Mouse (Mus musculus) limb, embryonic 11.5 days (tissue): Measurements from ENCODE around the gene Cdkn1c. TPM values are rescaled to one million over a fixed set of nuclear protein-coding genes. Genes with fewer than 3 reads are reported as not detected.

Experiments
- ATAC-seq: fragments of 200-750 bp; cut with Nextera tagmentation; 2 replicates; pipeline ENCODE4 v1.8.0; 2017; ENCODE audit warnings: low read depth; ENCODE audit not compliant: insufficient number of reproducible peaks, low FRiP score, low TSS enrichment
- DNase-seq: peaks from one replicate; pipeline ENCODE4 v3.0.0-alpha.2; 2015; ENCODE audit warnings: low spot score
- H3K27ac ChIP-seq: fragments of 300-500 bp; sonication (generic); replicated peaks from 2 replicates; pipeline ENCODE4 v1.5.1; 2014; ENCODE audit warnings: low read depth, mild to moderate bottlenecking, low read length
- H3K27me3 ChIP-seq: fragments of 300-500 bp; sonication (generic); 2 replicates; pipeline ENCODE4 v1.6.1; 2014; ENCODE audit warnings: mild to moderate bottlenecking, low read length, mixed read lengths; ENCODE audit not compliant: control insufficient read depth, insufficient read depth
- H3K36me3 ChIP-seq: fragments of 300-500 bp; sonication (generic); 2 replicates; pipeline ENCODE4 v1.6.1; 2014; ENCODE audit warnings: mild to moderate bottlenecking, low read length, moderate library complexity, mixed read lengths; ENCODE audit not compliant: control insufficient read depth, insufficient read depth
- H3K4me1 ChIP-seq: fragments of 300-500 bp; sonication (generic); 2 replicates; pipeline ENCODE4 v1.6.1; 2014; ENCODE audit warnings: low read length, mixed read lengths; ENCODE audit not compliant: control insufficient read depth, insufficient read depth
- H3K4me2 ChIP-seq: fragments of 300-500 bp; sonication (generic); 2 replicates; pipeline ENCODE4 v1.6.1; 2014; ENCODE audit warnings: low read depth, mild to moderate bottlenecking, moderate library complexity; ENCODE audit not compliant: severe bottlenecking
- H3K4me3 ChIP-seq: fragments of 300-500 bp; sonication (generic); 2 replicates; pipeline ENCODE4 v1.5.1; 2014; ENCODE audit warnings: low read depth, low read length
- H3K9ac ChIP-seq: fragments of 300-500 bp; sonication (generic); 2 replicates; pipeline ENCODE4 v1.6.1; 2014; ENCODE audit warnings: mild to moderate bottlenecking, low read length
- H3K9me3 ChIP-seq: fragments of 300-500 bp; sonication (generic); 2 replicates; pipeline ENCODE4 v1.6.1; 2016; ENCODE audit warnings: low read length; ENCODE audit not compliant: control insufficient read depth
- WGBS: fragments of 180-500 bp; shearing (Covaris S2); extraction: QIAGEN DNeasy Blood & Tissue Kit; methylation state at CpG from one replicate; pipeline ENCODE4 v1.1.7; 2014; 5-methylcytosine and 5-hydroxymethylcytosine counted together
- polyA plus RNA-seq: library from polyadenylated mRNA; unstranded; fragments of >200 nt; fragmentation: Nextera tagmentation; extraction: Ambion mirVana; gene quantifications from 2 replicates; pipeline ENCODE4 v1.2.1, GENCODE M21; 2014

The Cdkn1c gene
- polyA plus RNA-seq, 1 experiment from 2014 or later, result 1,081 TPM

DNA sequence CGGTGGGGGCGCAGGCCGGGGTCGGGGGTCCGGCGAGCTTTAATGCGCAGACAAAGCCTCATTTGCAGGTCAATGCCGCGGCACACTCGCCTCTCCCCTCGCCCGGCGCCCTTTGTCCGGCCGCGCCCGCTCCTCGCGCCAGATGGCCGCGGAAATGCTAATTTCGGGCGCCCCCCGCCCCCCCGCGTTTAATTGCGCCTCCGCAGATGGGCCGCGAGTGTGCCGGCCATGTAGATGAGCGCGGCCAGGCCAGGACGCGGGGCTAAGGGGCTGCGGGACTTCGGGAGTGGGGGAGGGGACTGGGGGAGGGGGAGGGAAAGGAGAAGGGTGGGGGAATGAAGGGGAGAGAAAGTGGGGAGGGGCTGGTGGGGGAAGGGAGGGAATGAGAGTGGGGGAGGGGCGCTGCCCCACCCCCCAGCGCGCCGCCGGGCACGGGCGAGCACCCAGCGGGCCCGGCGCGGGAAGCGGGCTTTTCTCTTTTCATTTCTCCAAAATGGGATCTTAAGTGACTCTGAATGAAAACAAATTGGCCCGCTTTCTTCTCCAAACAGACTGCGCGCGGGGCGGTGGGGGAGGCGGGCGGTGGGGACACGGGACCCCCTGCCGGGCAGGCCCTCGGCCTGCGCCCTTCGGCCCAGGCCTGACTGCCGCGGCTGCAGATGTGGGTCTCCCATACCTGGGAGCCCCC is 22.8 kb downstream of the Cdkn1c start:
- ATAC-seq (0 out of 2 replicates have a peak, but pooled peaks have one; percentile 14), DNase-seq (peak; percentile 75)
- H3K27me3 ChIP-seq, result peaks cover 4% of the 10 kb centered on the region; the same call in 1 of the 2 replicates
- H3K4me1 ChIP-seq, result peaks cover 19% of the 10 kb centered on the region; the same call in 1 of the 2 replicates
- peak overlapping the region; percentile 79 for H3K9ac ChIP-seq
- peak overlapping the region; percentile 37 for H3K27ac ChIP-seq
- H3K36me3 ChIP-seq, result no peaks in the 10 kb centered on the region
- no peaks in the 10 kb centered on the region for H3K9me3 ChIP-seq
- peak overlapping the region; percentile 87 for H3K4me2 ChIP-seq
- WGBS, result 1% methylated on average over 53 of the region's 63 CpGs
- H3K4me3 ChIP-seq, result peak overlapping the region; percentile 35

DNA sequence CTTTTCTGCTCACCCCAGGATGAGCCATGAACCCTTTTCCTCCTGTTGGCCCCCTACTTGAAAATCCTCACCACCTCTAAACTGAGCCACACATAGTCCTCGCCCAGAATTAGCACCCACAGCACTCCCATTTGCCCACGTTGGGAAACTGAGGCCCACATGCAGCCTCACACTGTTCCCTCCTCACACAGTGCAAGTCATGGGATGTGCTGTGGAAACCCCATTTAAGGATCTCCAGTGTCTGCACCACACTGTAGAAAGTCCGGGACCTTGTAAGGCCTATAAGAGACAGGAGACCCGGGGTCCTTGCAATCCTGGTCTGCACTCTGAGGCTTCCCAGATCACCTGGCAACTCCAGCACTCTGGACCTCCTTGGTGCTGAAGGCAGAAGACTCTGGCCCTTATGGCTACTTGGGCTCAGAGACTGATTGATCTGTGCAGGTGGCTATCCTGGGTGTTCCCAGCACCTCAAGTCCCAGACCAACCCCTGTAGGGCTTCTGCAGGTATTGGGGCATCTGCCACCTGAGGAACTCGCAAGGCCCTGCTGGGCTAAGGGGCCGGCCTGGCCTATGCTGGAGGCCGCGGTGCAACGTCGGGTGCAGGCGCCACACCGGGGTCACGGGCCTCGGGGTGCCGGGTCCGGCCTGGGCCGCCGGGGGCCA is 23.5 kb downstream of the Cdkn1c start:
- no peak for DNase-seq
- peak overlapping the region; percentile 37 for H3K27ac ChIP-seq
- H3K9me3 ChIP-seq, result no peaks in the 10 kb centered on the region
- H3K4me2 ChIP-seq, result peak overlapping the region; percentile 87
- H3K4me1 ChIP-seq, result peaks cover 19% of the 10 kb centered on the region; the same call in 1 of the 2 replicates
- 16% methylated on average over 18 of the region's 18 CpGs for WGBS
- H3K36me3 ChIP-seq, result no peaks in the 10 kb centered on the region
- peak overlapping the region; percentile 35 for H3K4me3 ChIP-seq
- peak; percentile 63; the same call in 1 of the 2 replicates for ATAC-seq
- H3K9ac ChIP-seq, result peak overlapping the region; percentile 79
- H3K27me3 ChIP-seq, result no peaks in the 10 kb centered on the region

DNA sequence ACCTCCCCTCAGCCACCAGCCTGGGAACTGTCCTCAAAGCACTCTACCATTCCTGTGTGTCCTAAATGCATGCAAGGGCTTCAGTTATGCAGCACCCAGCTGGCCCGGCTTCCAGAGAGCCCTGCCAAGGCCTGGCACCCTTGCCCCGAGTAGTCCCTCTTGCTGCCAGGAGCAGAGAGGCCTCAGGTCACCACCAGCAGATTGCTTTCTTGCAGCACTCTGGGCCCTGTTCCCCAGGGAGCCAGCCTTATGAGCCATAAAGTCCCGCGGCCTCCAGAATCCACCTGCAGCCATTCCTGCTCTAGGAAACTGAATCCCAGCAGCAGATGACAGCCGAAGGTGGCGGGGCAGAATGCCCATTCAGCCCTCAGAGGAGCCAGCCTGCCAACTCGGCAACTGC is 27.5 kb downstream of the Cdkn1c start:
- Histone ChIP-seq H3K27me3 (no peaks in the 10 kb centered on the region), H3K4me3 (no peak overlapping the region), H3K27ac (no peak overlapping the region)

DNA sequence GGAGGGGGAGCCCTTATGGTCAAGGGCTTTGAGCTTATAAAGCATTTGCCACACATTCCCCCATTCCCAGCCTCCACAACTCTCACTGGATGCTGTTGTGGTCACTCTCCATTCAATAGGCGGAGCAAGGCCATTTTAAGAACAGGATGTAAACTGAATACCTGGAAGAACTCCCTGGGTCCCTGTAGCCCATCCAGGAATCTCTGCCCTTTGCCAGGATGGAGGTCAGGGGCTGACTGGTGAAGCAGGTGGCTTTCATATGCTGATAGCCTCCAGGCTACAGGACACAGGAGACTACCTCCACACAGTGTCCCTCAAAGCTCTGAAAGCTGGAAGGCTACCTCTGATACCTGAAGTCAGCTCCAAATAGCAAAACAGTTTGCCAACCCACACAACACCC is 28.2 kb downstream of the Cdkn1c start:
- Histone ChIP-seq H3K36me3 (no peaks in the 10 kb centered on the region), H3K4me3 (no peak overlapping the region), H3K9ac (no peak overlapping the region), H3K4me1 (0 out of 2 replicates have a peak, but pooled peaks cover 11% of the 10 kb centered on the region), H3K9me3 (no peaks in the 10 kb centered on the region), H3K27me3 (no peaks in the 10 kb centered on the region), H3K4me2 (no peak overlapping the region), H3K27ac (no peak overlapping the region)
- WGBS, result 77% methylated on average over 1 of the region's 1 CpGs
- no peak for ATAC-seq
- DNase-seq, result no peak

More for the DNA sequence above, 27.5 kb downstream of the Cdkn1c start:
- Histone ChIP-seq H3K4me2 (no peak overlapping the region), H3K4me1 (0 out of 2 replicates have a peak, but pooled peaks cover 14% of the 10 kb centered on the region), H3K9me3 (no peaks in the 10 kb centered on the region), H3K36me3 (no peaks in the 10 kb centered on the region), H3K9ac (no peak overlapping the region)
- DNase-seq, result no peak
- WGBS, result 62% methylated on average over 7 of the region's 7 CpGs
- ATAC-seq, result no peak

DNA sequence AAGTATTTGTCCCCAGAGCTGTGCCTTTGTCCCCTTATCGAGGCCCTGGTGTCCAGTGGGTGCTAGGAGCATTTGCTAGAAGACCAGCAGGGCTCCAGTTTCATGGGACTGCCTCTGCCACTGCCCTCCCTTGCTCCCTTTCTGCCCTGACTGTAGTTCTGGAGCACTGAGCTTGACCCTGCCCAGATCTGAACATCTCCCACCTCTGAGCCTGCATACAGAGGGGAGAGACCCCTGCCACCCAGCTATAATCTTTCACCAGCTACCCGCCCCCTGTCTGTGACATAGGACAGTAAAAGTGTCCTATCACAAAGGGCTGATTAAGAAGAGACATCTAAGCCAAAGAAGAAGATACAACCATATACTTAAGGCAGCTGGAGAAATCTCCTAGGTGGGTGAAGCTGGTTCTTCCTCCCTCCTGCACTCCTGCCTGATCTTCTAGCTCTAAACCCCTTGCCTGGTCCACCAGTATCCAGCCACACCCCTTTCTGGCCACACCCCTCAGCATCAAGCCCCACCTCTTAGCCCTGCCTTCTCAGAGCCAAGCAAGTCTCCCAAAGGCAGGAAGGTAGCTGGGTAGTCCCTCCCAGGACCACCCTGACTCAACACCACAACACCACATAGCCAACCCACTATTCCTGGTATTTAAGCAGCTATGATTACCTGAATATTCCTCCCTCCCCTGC is 31.9 kb downstream of the Cdkn1c start:
- H3K27me3 ChIP-seq, result no peaks in the 10 kb centered on the region
- DNase-seq (no peak), ATAC-seq (no peak)
- no peak overlapping the region for H3K27ac ChIP-seq
- no peaks in the 10 kb centered on the region for H3K9me3 ChIP-seq
- no peak overlapping the region for H3K9ac ChIP-seq
- H3K36me3 ChIP-seq, result no peaks in the 10 kb centered on the region
- H3K4me2 ChIP-seq, result no peak overlapping the region
- WGBS, result 65% methylated on average over 2 of the region's 2 CpGs
- H3K4me3 ChIP-seq, result no peak overlapping the region
- H3K4me1 ChIP-seq, result 0 out of 2 replicates have a peak, but pooled peaks cover 8% of the 10 kb centered on the region

DNA sequence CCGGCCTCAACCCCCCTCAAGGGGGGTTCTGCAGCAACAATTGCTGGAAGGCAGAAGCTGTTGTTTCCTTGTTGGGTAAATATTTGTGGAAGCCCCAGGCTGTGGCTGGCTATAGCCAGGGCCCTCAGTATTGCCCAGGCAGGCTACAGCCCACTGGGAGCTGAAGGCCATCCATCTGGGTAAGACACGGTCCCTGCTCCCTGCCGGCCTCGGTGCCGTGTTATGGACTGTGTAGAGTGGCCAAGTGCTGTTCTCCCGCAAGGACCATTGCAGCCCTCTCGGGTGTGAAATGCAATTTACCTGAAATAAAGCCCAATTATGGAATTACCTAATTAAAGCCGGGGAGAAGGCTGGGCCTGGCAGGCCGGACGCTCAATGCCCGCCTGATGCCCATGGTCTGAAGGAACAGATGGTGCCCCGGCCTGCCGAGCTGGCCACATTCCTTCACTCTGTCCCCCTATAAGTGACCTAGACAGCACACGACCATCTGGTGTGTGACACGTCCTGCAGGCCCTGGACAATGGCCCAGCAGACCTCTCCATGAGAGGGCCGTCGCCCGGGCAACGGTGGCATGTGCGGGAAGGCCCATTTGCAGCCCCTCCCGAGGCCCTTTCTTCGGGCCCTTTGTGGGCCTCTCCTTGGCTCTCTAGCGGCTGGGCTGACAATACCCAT is 32.6 kb downstream of the Cdkn1c start:
- Histone ChIP-seq H3K36me3 (no peaks in the 10 kb centered on the region), H3K9ac (no peak overlapping the region), H3K9me3 (no peaks in the 10 kb centered on the region), H3K4me3 (no peak overlapping the region), H3K27me3 (no peaks in the 10 kb centered on the region), H3K4me1 (0 out of 2 replicates have a peak, but pooled peaks cover 4% of the 10 kb centered on the region), H3K4me2 (no peak overlapping the region), H3K27ac (no peak overlapping the region)
- ATAC-seq, result no peak
- 71% methylated on average over 23 of the region's 23 CpGs for WGBS
- no peak for DNase-seq

DNA sequence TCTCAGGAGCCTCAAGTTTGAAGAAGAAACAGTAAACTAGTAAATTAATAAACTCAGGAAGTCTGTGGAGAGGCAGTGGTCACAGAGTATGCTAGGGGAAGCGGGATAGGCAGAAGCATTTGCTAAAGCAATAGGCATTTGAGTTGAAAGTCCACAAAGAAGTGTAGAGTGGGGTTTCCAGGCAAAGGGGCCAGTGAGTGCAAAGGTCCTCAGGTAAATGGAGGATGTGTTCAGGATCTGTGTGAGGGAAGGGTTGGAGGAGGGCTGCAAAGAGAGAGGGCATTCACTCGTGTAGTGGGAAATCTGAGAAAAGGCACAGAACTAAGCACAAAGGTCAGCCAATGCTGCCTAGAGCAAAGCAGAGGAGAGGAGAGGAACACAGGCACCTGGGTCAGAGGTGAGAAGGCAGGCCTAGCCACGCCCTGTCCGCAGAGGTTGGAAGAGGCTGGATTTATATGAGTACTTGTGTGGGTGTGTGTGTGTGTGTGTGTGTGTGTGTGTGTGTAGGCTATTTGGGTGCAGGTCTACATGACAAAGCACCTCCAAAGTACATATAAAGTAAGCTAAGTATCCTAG is 41.2 kb downstream of the Cdkn1c start:
- no peak for DNase-seq
- no peaks in the 10 kb centered on the region for H3K27me3 ChIP-seq
- no peak overlapping the region for H3K4me3 ChIP-seq
- H3K4me1 ChIP-seq, result peaks cover 18% of the 10 kb centered on the region
- 89% methylated on average over 4 of the region's 4 CpGs for WGBS
- H3K9me3 ChIP-seq, result no peaks in the 10 kb centered on the region
- no peak overlapping the region for H3K4me2 ChIP-seq
- no peak for ATAC-seq
- H3K27ac ChIP-seq, result no peak overlapping the region
- H3K36me3 ChIP-seq, result no peaks in the 10 kb centered on the region
- no peak overlapping the region for H3K9ac ChIP-seq

DNA sequence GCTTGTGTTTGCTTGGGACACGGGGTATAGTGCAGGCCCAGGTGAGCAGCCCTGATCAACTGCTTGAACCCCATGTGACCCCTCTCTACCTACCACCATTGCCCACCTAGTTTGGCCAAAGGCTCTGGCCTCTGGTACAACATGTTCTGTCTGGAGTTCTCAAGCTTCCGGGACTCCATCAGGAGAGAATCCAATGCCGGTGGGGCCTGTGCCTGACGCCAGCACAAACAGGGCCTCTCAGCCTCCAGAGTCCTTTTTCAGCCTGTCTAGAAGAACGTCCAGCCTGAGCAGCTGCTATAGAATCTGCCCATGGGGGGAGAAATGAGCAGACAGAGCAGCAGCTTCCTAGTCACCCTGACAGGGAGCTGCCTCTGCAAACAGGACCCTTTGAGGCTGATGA is 43.0 kb downstream of the Cdkn1c start:
- no peaks in the 10 kb centered on the region for H3K27me3 ChIP-seq
- H3K4me2 ChIP-seq, result no peak overlapping the region
- H3K9me3 ChIP-seq, result no peaks in the 10 kb centered on the region
- no peak overlapping the region for H3K27ac ChIP-seq
- no peak for ATAC-seq
- no peak for DNase-seq
- no peaks in the 10 kb centered on the region for H3K36me3 ChIP-seq
- no peak overlapping the region for H3K9ac ChIP-seq
- 87% methylated on average over 5 of the region's 5 CpGs for WGBS
- peaks cover 21% of the 10 kb centered on the region for H3K4me1 ChIP-seq
- H3K4me3 ChIP-seq, result no peak overlapping the region
